29 mouse cellular contexts compared by ENCODE assay signal in the genomic region with DNA sequence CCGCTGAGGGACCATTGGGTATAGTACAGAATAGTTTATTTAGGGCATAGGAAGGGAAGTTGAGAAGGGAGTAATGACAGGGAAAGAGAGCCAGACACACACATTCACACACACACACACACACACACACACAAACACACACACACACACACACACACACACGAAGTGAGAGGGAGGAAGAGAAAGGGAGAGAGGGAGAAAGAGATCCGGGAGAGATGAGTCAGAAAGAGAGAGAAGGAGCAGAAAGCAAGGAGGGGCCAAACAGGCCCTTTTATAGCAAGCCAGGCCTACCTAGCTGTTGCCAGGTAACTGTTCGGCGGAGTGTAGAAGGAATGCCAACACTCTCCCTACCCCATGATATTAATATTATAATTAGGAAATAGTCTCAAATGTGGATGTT.
DNase-seq lines count a peak whose midpoint lies in the region; ATAC-seq and TF ChIP-seq lines count a peak whose summit lies in the region.
"Had no signal": no experiment of that assay in that cellular context is flagged by ENCODE, and none has a peak within 500 bp of the region (broad histone marks: within the 10 kb centered on the region; RNA-seq: fewer than 3 reads in every experiment).

No protein-coding gene starts in this region.

- H3K9me3 ChIP-seq in heart, embryonic 10.5 days, result no peaks in the 10 kb centered on the region
- H3K9me3 ChIP-seq: embryonic facial prominence, embryonic 10.5 days; embryonic facial prominence, embryonic 13.5 days; forebrain, embryonic 12.5 days; forebrain, embryonic 15.5 days; heart, embryonic 12.5 days; heart, embryonic 15.5 days; hindbrain, embryonic 10.5 days; hindbrain, embryonic 13.5 days had no signal

- H3K27me3 ChIP-seq in heart, embryonic 10.5 days (ENCODE audit: insufficient read depth, poor library complexity, severe bottlenecking), result no peaks in the 10 kb centered on the region
- H3K27me3 ChIP-seq in thymus, adult 2 months (ENCODE audit: control insufficient read depth, insufficient read depth, low read length), result no peaks in the 10 kb centered on the region
- H3K27me3 ChIP-seq: embryonic facial prominence, embryonic 13.5 days; forebrain, embryonic 12.5 days; forebrain, embryonic 15.5 days; heart, embryonic 12.5 days; heart, embryonic 15.5 days; hindbrain, embryonic 13.5 days had no signal

- 87% methylated on average over 5 of the region's 5 CpGs for WGBS in heart, embryonic 10.5 days
- 91% methylated on average over 5 of the region's 5 CpGs for WGBS in thymus, adult 2 months

- H3K27ac ChIP-seq in heart, embryonic 10.5 days, result no peak overlapping the region
- no peak overlapping the region for H3K27ac ChIP-seq in thymus, adult 2 months (ENCODE audit: control insufficient read depth, insufficient read depth, low read length)
- H3K27ac ChIP-seq: embryonic facial prominence, embryonic 10.5 days; embryonic facial prominence, embryonic 13.5 days; forebrain, embryonic 12.5 days; forebrain, embryonic 15.5 days; gastrocnemius, adult 2 months; heart, embryonic 15.5 days; hindbrain, embryonic 10.5 days; hindbrain, embryonic 13.5 days had no signal

- H3K36me3 ChIP-seq in heart, embryonic 10.5 days, result no peaks in the 10 kb centered on the region
- H3K36me3 ChIP-seq in thymus, adult 2 months (ENCODE audit: control insufficient read depth, insufficient read depth, low read length), result 0 out of 2 replicates have a peak, but pooled peaks cover 5% of the 10 kb centered on the region
- H3K36me3 ChIP-seq: embryonic facial prominence, embryonic 13.5 days; forebrain, embryonic 12.5 days; heart, embryonic 12.5 days; heart, embryonic 15.5 days; hindbrain, embryonic 10.5 days had no signal

- intact Hi-C loops in left cerebral cortex, postnatal 14 days (cut with DNase I), result no loop called here

- no peak for TF ChIP-seq POLR2A in thymus, adult 2 months (IDR thresholded peaks at IDR 0.05; ENCODE audit: control insufficient read depth, extremely low read depth, insufficient read depth, low read length, poor library complexity)

- no peak overlapping the region for H3K4me3 ChIP-seq in heart, embryonic 10.5 days
- H3K4me3 ChIP-seq in thymus, adult 2 months (ENCODE audit: control insufficient read depth, insufficient read depth, low read length), result no peak overlapping the region
- H3K4me3 ChIP-seq: embryonic facial prominence, embryonic 10.5 days; embryonic facial prominence, embryonic 13.5 days; erythroblast, embryonic 14.5 days; forebrain, embryonic 12.5 days; forebrain, embryonic 15.5 days; gastrocnemius, adult 2 months; heart, embryonic 12.5 days; heart, embryonic 15.5 days; hindbrain, embryonic 10.5 days; hindbrain, embryonic 13.5 days had no signal

- DNase-seq in frontal cortex, postnatal 14 days (ENCODE audit: low spot score in 2 of 2), result no peak
- peak; percentile 22 to 41 for DNase-seq in left cerebral cortex, postnatal 14 days (ENCODE audit: low spot score in 2 of 2)
- DNase-seq in left cerebral cortex, adult 18-20 months (ENCODE audit: low spot score in 2 of 2), result no peak
- peak; percentile 38 to 48 for DNase-seq in right cerebral cortex, adult 2 months (ENCODE audit: low spot score in 2 of 2)
- DNase-seq in right cerebral cortex, postnatal 10 days (ENCODE audit: low spot score in 2 of 2), result no peak
- no peak for DNase-seq in heart, embryonic 10.5 days (ENCODE audit: low spot score)
- DNase-seq in thymus, adult 2 months, result no peak
- DNase-seq: adrenal gland, adult 2 months; adrenal gland, postnatal 14 days; cerebellum, adult 11-12 months; cerebellum, adult 8-10 months; cerebellum, postnatal 10 days; cerebellum, postnatal 36 days; embryo, embryonic 11 days; gastrocnemius, adult 2 months; gastrocnemius, postnatal 14 days; heart, postnatal 10 days; heart, postnatal 36 days had no signal

- no peaks in the 10 kb centered on the region for H3K4me1 ChIP-seq in heart, embryonic 10.5 days
- no peaks in the 10 kb centered on the region for H3K4me1 ChIP-seq in thymus, adult 2 months (replicated peaks; ENCODE audit: control insufficient read depth, insufficient read depth, low read length)
- H3K4me1 ChIP-seq: embryonic facial prominence, embryonic 10.5 days; forebrain, embryonic 12.5 days; forebrain, embryonic 15.5 days; hindbrain, embryonic 10.5 days; hindbrain, embryonic 13.5 days had no signal

- TF ChIP-seq CTCF in thymus, adult 2 months (IDR thresholded peaks at IDR 0.05; ENCODE audit: borderline replicate concordance, control insufficient read depth, extremely low read depth, insufficient read depth, low read length, poor library complexity), result no peak

- ATAC-seq in frontal cortex, adult (ENCODE audit: low TSS enrichment), result peak; percentile 55
- ATAC-seq: forebrain, embryonic 15.5 days; hindbrain, embryonic 16.5 days had no signal

Comparison
In these comparisons a context has a peak if more than half of its experiments do, and no peak if none do; other contexts are left out.
1. DNase-seq: peak in left cerebral cortex, postnatal 14 days (2 of 2) and right cerebral cortex, adult 2 months (2 of 2); none in frontal cortex, postnatal 14 days (0 of 2), left cerebral cortex, adult 18-20 months (0 of 2), right cerebral cortex, postnatal 10 days (0 of 2), heart, embryonic 10.5 days (single experiment) and thymus, adult 2 months (single experiment).